Mouse (Mus musculus) liver, adult 2 months (tissue): Measurements from ENCODE around the gene Rpap3. TPM values are rescaled to one million over a fixed set of nuclear protein-coding genes. Genes with fewer than 3 reads are reported as not detected.

Source experiments
- DNase-seq: peaks from one replicate; pipeline ENCODE4 v3.0.0-alpha.2; 2011; ENCODE audit warnings: low read depth, low spot score; ENCODE audit errors: extremely low read depth
- H3K27ac ChIP-seq: fragments of 200-500 bp; replicated peaks from 2 replicates; pipeline ENCODE4 v1.5.1; 2012; ENCODE audit warnings: low read depth, mild to moderate bottlenecking, control low read depth, inconsistent platforms, low read length; ENCODE audit not compliant: insufficient read depth
- H3K27me3 ChIP-seq: fragments of 200-500 bp; 2 replicates; pipeline ENCODE4 v1.6.1; 2012; ENCODE audit warnings: mild to moderate bottlenecking, moderate library complexity, low read length, inconsistent platforms; ENCODE audit not compliant: control insufficient read depth, insufficient read depth
- H3K36me3 ChIP-seq: fragments of 200-500 bp; 2 replicates; pipeline ENCODE4 v1.6.1; 2012; ENCODE audit warnings: low read length, inconsistent platforms; ENCODE audit not compliant: control insufficient read depth, insufficient read depth
- H3K4me1 ChIP-seq: fragments of 200-500 bp; 2 replicates; pipeline ENCODE4 v1.6.1; 2011; ENCODE audit warnings: low read length; ENCODE audit not compliant: control insufficient read depth, insufficient read depth
- H3K4me3 ChIP-seq: fragments of 200-500 bp; 2 replicates; pipeline ENCODE4 v1.5.1; 2011; ENCODE audit warnings: low read depth, mild to moderate bottlenecking, control low read depth, low read length, moderate library complexity; ENCODE audit not compliant: insufficient read depth
- H3K79me2 ChIP-seq: fragments of 200-500 bp; 2 replicates; pipeline ENCODE4 v1.6.1; 2012; ENCODE audit warnings: inconsistent platforms, mild to moderate bottlenecking, low read length, moderate library complexity; ENCODE audit not compliant: control insufficient read depth, insufficient read depth
- H3K9ac ChIP-seq: fragments of 200-500 bp; 2 replicates; pipeline ENCODE4 v1.6.1; 2012; ENCODE audit warnings: low read depth, mild to moderate bottlenecking, control low read depth, inconsistent platforms, low read length
- CTCF ChIP-seq: fragments of 200-500 bp; IDR thresholded peaks from 2 replicates; pipeline ENCODE4 v1.5.1; 2011; ENCODE audit warnings: low read depth, low read length, control low read depth
- POLR2A ChIP-seq: fragments of 200-500 bp; IDR thresholded peaks from 2 replicates; pipeline ENCODE4 v1.6.1; 2011; ENCODE audit warnings: low read length, control low read depth; ENCODE audit not compliant: insufficient read depth; ENCODE audit errors: extremely low read depth
- WGBS: fragments of 180-500 bp; shearing (Covaris S2); methylation state at CpG from one replicate; pipeline ENCODE4 v1.1.7; 2018; 5-methylcytosine and 5-hydroxymethylcytosine counted together
- polyA plus RNA-seq: library from polyadenylated mRNA; depleted of rRNA; stranded (reverse); fragments of >200 nt; gene quantifications from 2 replicates; pipeline ENCODE4 v1.2.3, GENCODE M21; 2012
- total RNA-seq: library from RNA; depleted of rRNA; stranded (reverse); fragments of >200 nt; gene quantifications from 2 replicates; pipeline ENCODE4 v1.2.3, GENCODE M21; 2014

The Rpap3 gene
- total and polyA plus RNA-seq, 2 experiments, result 2.2 to 8.7 TPM

DNA sequence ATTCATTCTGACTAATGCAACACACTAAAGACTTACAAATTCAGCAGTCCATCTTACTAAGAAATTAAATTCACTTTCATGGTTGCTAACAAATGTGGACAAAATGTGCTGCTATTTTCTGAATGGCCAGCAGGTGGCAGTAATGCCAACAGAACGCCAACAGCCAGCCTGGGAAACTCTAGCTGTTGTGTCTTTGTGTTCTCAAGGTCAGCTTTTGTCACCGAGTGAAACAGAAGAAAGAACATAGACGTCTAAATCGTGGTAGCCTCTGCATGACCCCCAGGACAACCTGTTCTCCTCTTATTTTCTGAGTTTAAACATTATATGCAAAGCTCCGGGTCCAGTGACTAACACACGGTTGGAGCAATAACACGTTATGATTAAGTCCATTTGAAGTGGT, 38.2 kb downstream of the Rpap3 start:
- peak; percentile 47 for DNase-seq
- peak; percentile 67; the same call in 1 of the 2 replicates for TF ChIP-seq CTCF
- no peak for TF ChIP-seq POLR2A
- 24% methylated on average over 7 of the region's 7 CpGs for WGBS

DNA sequence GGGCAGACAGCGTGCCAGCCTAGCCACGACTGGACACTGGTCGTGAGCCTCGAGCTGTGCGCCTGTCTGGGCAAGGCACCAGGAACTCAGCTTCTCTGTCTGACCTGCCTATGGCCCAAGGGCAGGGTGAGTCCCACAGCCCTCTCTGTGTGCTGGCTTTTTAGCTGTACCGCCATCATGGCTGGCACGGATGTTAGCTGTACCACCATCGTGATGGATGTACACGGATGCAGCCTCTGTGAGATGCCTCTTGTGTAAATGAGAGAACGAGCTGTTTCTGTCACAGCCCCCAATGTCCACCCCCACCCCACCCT, 39.2 kb downstream of the Rpap3 start:
- no peak overlapping the region for H3K9ac ChIP-seq
- no peaks in the 10 kb centered on the region for H3K27me3 ChIP-seq
- DNase-seq, result no peak
- 86% methylated on average over 10 of the region's 10 CpGs for WGBS
- no peak overlapping the region for H3K27ac ChIP-seq
- no peaks in the 10 kb centered on the region for H3K36me3 ChIP-seq
- no peak overlapping the region for H3K4me3 ChIP-seq
- no peaks in the 10 kb centered on the region for H3K79me2 ChIP-seq
- H3K4me1 ChIP-seq, result no peaks in the 10 kb centered on the region
- no peak for TF ChIP-seq POLR2A
- no peak for TF ChIP-seq CTCF

More for the DNA sequence above, 38.2 kb downstream of the Rpap3 start:
- Histone ChIP-seq H3K79me2 (no peaks in the 10 kb centered on the region), H3K4me1 (no peaks in the 10 kb centered on the region), H3K9ac (no peak overlapping the region), H3K4me3 (no peak overlapping the region), H3K27ac (no peak overlapping the region), H3K36me3 (no peaks in the 10 kb centered on the region), H3K27me3 (no peaks in the 10 kb centered on the region)

DNA sequence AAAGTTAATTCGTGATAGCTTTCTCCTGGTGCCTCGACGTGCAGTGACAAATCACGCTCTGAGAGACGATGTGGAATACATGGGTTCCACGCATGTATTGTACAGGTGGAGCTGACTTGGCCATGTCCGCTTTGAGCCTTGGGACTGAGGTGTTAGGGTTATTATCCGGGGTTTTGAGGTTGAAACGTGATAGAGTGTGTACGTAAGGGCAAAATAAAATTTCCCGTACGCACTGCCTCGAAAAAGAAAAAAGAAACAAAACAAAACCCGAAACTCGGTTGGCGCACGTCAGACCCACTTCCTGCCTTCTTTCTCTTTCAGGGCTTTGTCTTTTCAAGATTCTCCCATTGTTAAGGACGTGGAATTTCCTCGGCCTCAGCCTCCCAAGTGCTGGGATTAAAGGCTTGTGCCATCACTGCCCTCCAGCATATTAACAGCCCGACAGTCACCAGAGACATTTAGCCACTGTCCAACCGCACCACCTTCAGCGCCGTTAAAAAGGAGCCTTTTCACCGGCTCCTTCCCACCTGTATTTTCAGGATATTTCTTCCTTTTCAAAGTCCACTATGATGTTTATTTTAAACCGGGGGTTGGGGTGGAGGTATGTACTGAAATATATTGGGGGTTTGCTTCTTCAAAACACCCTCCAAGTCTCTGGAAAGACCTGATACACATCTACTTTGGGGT, 39.7 kb downstream of the Rpap3 start:
- TF ChIP-seq POLR2A (no peak), CTCF (no peak)
- no peaks in the 10 kb centered on the region for H3K4me1 ChIP-seq
- 76% methylated on average over 25 of the region's 25 CpGs for WGBS
- DNase-seq, result no peak
- H3K36me3 ChIP-seq, result no peaks in the 10 kb centered on the region
- no peaks in the 10 kb centered on the region for H3K79me2 ChIP-seq
- no peak overlapping the region for H3K4me3 ChIP-seq
- no peak overlapping the region for H3K27ac ChIP-seq
- H3K27me3 ChIP-seq, result no peaks in the 10 kb centered on the region
- H3K9ac ChIP-seq, result no peak overlapping the region

DNA sequence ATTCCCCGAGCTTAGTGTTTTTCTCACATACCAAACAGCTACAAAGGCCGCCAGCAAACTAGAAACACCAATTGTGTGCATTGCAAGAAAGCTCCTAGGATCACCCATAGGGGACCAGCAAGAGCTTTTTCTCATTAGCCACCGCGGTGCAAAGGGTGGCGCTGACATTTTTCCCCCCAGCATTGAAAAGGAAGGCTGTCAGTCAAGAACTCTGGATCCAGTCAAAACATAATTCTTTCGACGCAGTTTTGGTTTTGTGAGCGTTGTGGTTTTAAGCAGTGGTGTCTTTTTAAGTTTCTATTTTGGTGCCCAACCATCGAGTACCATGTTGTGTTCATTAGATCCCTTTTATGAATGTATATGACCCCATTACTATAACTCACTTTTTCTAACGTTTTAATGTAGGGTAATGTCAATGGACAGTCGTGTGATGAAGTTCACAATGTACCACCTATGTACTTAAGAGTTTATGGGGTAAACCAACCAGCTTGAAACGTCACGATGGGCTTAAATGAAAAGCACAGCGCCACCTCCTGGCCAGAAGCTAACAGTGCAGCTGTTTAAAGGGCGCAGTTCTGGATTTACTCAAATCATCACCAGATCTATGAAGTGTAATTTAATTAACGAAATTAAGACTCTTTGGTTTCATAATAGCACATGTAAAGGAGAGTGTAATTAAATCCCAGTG, 40.5 kb downstream of the Rpap3 start:
- WGBS, result 65% methylated on average over 16 of the region's 16 CpGs
- DNase-seq, result peak; percentile 24

DNA sequence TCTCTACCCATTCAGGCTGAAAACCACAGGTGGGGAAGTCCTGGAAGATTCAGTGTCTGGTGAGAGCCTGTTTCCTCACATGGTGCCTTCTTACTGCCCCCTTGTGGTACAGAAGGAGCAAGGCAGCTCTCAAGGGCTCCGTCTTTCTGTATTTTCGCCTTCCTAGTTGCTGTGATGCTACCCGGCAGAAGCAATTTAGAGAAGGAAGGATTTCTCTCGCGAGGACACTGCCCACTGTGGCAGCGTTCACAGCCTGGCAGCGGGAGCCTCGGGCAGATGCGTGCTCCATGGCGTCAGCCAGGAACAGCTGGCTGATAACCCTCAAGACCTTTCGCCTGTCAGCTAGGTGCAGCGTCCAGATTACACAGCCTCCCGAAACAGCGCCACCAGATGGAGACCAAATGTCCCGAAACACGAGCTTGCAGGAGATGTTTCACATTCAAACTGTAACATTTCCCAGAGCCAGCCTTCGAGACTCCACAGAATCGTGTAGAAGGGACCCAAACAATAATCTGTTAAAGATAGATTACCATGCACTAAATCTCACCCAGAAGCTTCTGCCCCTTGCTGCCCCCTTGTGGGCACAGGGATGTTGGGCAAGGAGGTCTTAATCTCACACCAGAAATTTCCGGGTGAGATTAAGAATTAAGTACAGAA, 41.7 kb downstream of the Rpap3 start:
- Histone ChIP-seq H3K27ac (no peak overlapping the region), H3K9ac (peak overlapping the region; percentile 36), H3K4me1 (no peaks in the 10 kb centered on the region), H3K27me3 (no peaks in the 10 kb centered on the region), H3K79me2 (no peaks in the 10 kb centered on the region), H3K36me3 (no peaks in the 10 kb centered on the region), H3K4me3 (peak overlapping the region; percentile 59)
- whole genome bisulfite sequencing, result 3% methylated on average over 19 of the region's 19 CpGs
- peak; percentile 66 for DNase-seq
- TF ChIP-seq CTCF (peak; percentile 69), POLR2A (no peak)

More for the DNA sequence above, 40.5 kb downstream of the Rpap3 start:
- Histone ChIP-seq H3K4me1 (no peaks in the 10 kb centered on the region), H3K36me3 (no peaks in the 10 kb centered on the region), H3K27ac (no peak overlapping the region), H3K79me2 (no peaks in the 10 kb centered on the region), H3K4me3 (no peak overlapping the region), H3K27me3 (no peaks in the 10 kb centered on the region), H3K9ac (no peak overlapping the region)
- TF ChIP-seq POLR2A (no peak), CTCF (peak; percentile 66; the same call in 1 of the 2 replicates)
